Mouse (Mus musculus) natural killer cell, adult 2 months (primary cell): Measurements from ENCODE around the gene Sytl1.

Source experiments
- DNase-seq, 2 experiments: peaks; one replicate each; pipeline ENCODE4 v3.0.0; 2022; ENCODE audit warnings: low spot score in 2 of 2

The Sytl1 gene

GRCm38 (mm10) chr4:133247072-133247471, 15.8 kb downstream of the Sytl1 start:
- no peak for DNase-seq

GRCm38 (mm10) chr4:133244289-133244688, 18.6 kb downstream of the Sytl1 start:
- no peak for DNase-seq

GRCm38 (mm10) chr4:133243538-133243937, 19.4 kb downstream of the Sytl1 start:
- no peak for DNase-seq

GRCm38 (mm10) chr4:133242710-133243109, 20.2 kb downstream of the Sytl1 start:
- DNase-seq, result no peak

- no peak for DNase-seq
Observed at GRCm38 (mm10) chr4:133241910-133242309, 21.0 kb downstream of the Sytl1 start.

- DNase-seq, result peak; percentile 82 to 87
Observed at GRCm38 (mm10) chr4:133240934-133241908, 21.7 kb downstream of the Sytl1 start.

GRCm38 (mm10) chr4:133240490-133240921, 22.4 kb downstream of the Sytl1 start, which contains the start of gene Map3k6:
TSS of gene Map3k6 (plus strand) at chr4:133240818.
- DNase-seq, result peak in 1 of 2 experiments; percentile 21

GRCm38 (mm10) chr4:133237911-133238310, 25.0 kb downstream of the Sytl1 start:
- peak in 1 of 2 experiments; percentile 47 for DNase-seq

GRCm38 (mm10) chr4:133235415-133235814, 27.5 kb downstream of the Sytl1 start:
- no peak for DNase-seq

- DNase-seq, result no peak
Observed at GRCm38 (mm10) chr4:133234771-133235170, 28.1 kb downstream of the Sytl1 start.

- DNase-seq, result no peak
Observed at GRCm38 (mm10) chr4:133233285-133233976, 29.5 kb downstream of the Sytl1 start.

- DNase-seq, result no peak
Observed at GRCm38 (mm10) chr4:133229582-133229981, 33.3 kb downstream of the Sytl1 start.

GRCm38 (mm10) chr4:133227636-133228035, 35.3 kb downstream of the Sytl1 start:
- DNase-seq, result no peak

GRCm38 (mm10) chr4:133226073-133226472, 36.8 kb downstream of the Sytl1 start:
- DNase-seq, result no peak

GRCm38 (mm10) chr4:133223875-133224274, 39.0 kb downstream of the Sytl1 start:
- DNase-seq, result no peak

GRCm38 (mm10) chr4:133221701-133222100, 41.2 kb downstream of the Sytl1 start:
- no peak for DNase-seq

GRCm38 (mm10) chr4:133220656-133221055, 42.3 kb downstream of the Sytl1 start:
- no peak for DNase-seq

- DNase-seq, result no peak
Observed at GRCm38 (mm10) chr4:133218745-133219144, 44.2 kb downstream of the Sytl1 start.

GRCm38 (mm10) chr4:133217641-133218040, 45.3 kb downstream of the Sytl1 start:
- peak; percentile 64 to 76 for DNase-seq

GRCm38 (mm10) chr4:133213661-133214060, 49.3 kb downstream of the Sytl1 start:
- no peak for DNase-seq

GRCm38 (mm10) chr4:133213268-133213590, 49.7 kb downstream of the Sytl1 start:
- no peak for DNase-seq

- DNase-seq, result peak; percentile 74 to 78
Observed at GRCm38 (mm10) chr4:133212562-133213267, 50.2 kb downstream of the Sytl1 start.
